Mouse (Mus musculus) kidney, postnatal 0 days (tissue): Measurements from ENCODE around the gene Msh4. TPM values are rescaled to one million over a fixed set of nuclear protein-coding genes. Genes with fewer than 3 reads are reported as not detected.

Source experiments
- ATAC-seq: fragments of 200-750 bp; cut with Nextera tagmentation; replicated peaks from 2 replicates; pipeline ENCODE4 v1.8.0; 2017; ENCODE audit warnings: low read depth, moderate number of reproducible peaks, moderate TSS enrichment, moderate library complexity; ENCODE audit not compliant: low FRiP score
- DNase-seq: peaks from one replicate; pipeline ENCODE4 v3.0.0-alpha.2; 2016; ENCODE audit warnings: low spot score
- H3K27ac ChIP-seq: fragments of 300-500 bp; sonication (generic); 2 replicates; pipeline ENCODE4 v1.5.1; 2014; ENCODE audit warnings: mild to moderate bottlenecking
- H3K27me3 ChIP-seq: fragments of 300-500 bp; sonication (generic); 2 replicates; pipeline ENCODE4 v1.6.1; 2014; ENCODE audit warnings: low read length, mixed read lengths; ENCODE audit not compliant: insufficient read depth
- H3K36me3 ChIP-seq: fragments of 300-500 bp; sonication (generic); 2 replicates; pipeline ENCODE4 v1.6.1; 2014; ENCODE audit warnings: low read length, mixed read lengths; ENCODE audit not compliant: insufficient read depth
- H3K4me1 ChIP-seq: fragments of 300-500 bp; sonication (generic); replicated peaks from 2 replicates; pipeline ENCODE4 v1.6.1; 2014; ENCODE audit warnings: antibody characterized with exemption, low read length, mixed read lengths; ENCODE audit not compliant: insufficient read depth
- H3K4me2 ChIP-seq: fragments of 300-500 bp; sonication (generic); 2 replicates; pipeline ENCODE4 v1.6.1; 2014; ENCODE audit warnings: mild to moderate bottlenecking, low read length, moderate library complexity, mixed read lengths
- H3K4me3 ChIP-seq: fragments of 300-500 bp; sonication (generic); replicated peaks from 2 replicates; pipeline ENCODE4 v1.5.1; 2014; ENCODE audit warnings: low read depth, low read length
- H3K9ac ChIP-seq: fragments of 300-500 bp; sonication (generic); 2 replicates; pipeline ENCODE4 v1.6.1; 2014; ENCODE audit warnings: low read depth, low read length
- H3K9me3 ChIP-seq: fragments of 300-500 bp; sonication (generic); replicated peaks from 2 replicates; pipeline ENCODE4 v1.6.1; 2016; ENCODE audit warnings: low read length, inconsistent platforms, mixed read lengths
- CTCF ChIP-seq: IDR thresholded peaks from 2 replicates; pipeline ENCODE4 v1.5.1; 2016; ENCODE audit warnings: antibody characterized with exemption, low read depth, mild to moderate bottlenecking, moderate library complexity
- WGBS: fragments of 180-500 bp; shearing (Covaris S2); extraction: QIAGEN DNeasy Blood & Tissue Kit; methylation state at CpG from one replicate; pipeline ENCODE4 v1.1.7; 2014; 5-methylcytosine and 5-hydroxymethylcytosine counted together
- polyA plus RNA-seq: library from polyadenylated mRNA; unstranded; fragments of >200 nt; fragmentation: Nextera tagmentation; extraction: Ambion mirVana; gene quantifications from 2 replicates; pipeline ENCODE4 v1.2.1, GENCODE M21; 2015

Msh4 gene
- 0.08 and 0.09 TPM in 2 replicates for polyA plus RNA-seq

- Histone ChIP-seq H3K4me3 (no peak within 1 kb of the TSS), H3K9ac (no peak within 1 kb of the TSS), H3K27ac (no peak within 1 kb of the TSS), H3K27me3 (no peaks in the 10 kb centered on the region), H3K9me3 (no peaks in the 10 kb centered on the region), H3K36me3 (peaks cover 52% of the 10 kb centered on the region), H3K4me2 (no peak within 1 kb of the TSS), H3K4me1 (peaks cover 7% of the 10 kb centered on the region; the same call in 1 of the 2 replicates)
- 0 out of 2 replicates have a peak, but pooled peaks have one; percentile 2 for ATAC-seq
- 84% methylated on average over 9 of the region's 9 CpGs for WGBS
- TF ChIP-seq CTCF, result no peak
- DNase-seq, result no peak
Measured at GRCm38 (mm10) chr3:153906136-153906871, at the start of gene Msh4. TSS of gene Msh4 (minus strand) at chr3:153906138.

- no peak for DNase-seq
- WGBS, result 60% methylated on average over 2 of the region's 2 CpGs
- no peak overlapping the region for H3K4me2 ChIP-seq
- no peak overlapping the region for H3K9ac ChIP-seq
- no peaks in the 10 kb centered on the region for H3K36me3 ChIP-seq
- ATAC-seq, result no peak
- no peaks in the 10 kb centered on the region for H3K4me1 ChIP-seq
- no peak overlapping the region for H3K4me3 ChIP-seq
- H3K27ac ChIP-seq, result no peak overlapping the region
- TF ChIP-seq CTCF, result no peak
- no peaks in the 10 kb centered on the region for H3K27me3 ChIP-seq
- H3K9me3 ChIP-seq, result no peaks in the 10 kb centered on the region
Measured at GRCm38 (mm10) chr3:153948176-153948575, 42.2 kb upstream of the Msh4 start.

DNA sequence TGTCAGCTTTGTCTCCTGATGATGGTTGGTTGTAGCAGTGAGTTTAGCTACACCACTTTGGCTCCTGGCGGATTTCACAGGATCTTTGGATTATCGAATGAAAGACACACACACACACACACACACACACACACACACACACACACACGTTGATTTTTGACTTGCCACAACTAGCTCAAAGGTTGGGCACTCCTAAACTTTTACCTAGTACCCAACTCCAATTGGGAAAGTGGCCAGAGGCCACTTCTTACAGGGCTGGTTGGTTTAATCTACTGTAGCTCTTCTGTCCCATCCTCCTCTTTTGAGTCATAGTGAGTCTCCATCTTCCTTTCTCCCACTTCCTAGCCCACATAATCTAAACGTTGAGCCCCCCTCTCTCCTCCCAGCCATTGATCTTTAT, 41.3 kb upstream of the Msh4 start:
- Histone ChIP-seq H3K9me3 (no peaks in the 10 kb centered on the region), H3K9ac (no peak overlapping the region), H3K27me3 (no peaks in the 10 kb centered on the region), H3K36me3 (no peaks in the 10 kb centered on the region), H3K4me1 (no peaks in the 10 kb centered on the region; the same call in 1 of the 2 replicates), H3K4me2 (no peak overlapping the region), H3K4me3 (no peak overlapping the region), H3K27ac (no peak overlapping the region)
- WGBS, result 85% methylated on average over 4 of the region's 4 CpGs
- ATAC-seq (no peak), DNase-seq (no peak)
- no peak for TF ChIP-seq CTCF

DNA sequence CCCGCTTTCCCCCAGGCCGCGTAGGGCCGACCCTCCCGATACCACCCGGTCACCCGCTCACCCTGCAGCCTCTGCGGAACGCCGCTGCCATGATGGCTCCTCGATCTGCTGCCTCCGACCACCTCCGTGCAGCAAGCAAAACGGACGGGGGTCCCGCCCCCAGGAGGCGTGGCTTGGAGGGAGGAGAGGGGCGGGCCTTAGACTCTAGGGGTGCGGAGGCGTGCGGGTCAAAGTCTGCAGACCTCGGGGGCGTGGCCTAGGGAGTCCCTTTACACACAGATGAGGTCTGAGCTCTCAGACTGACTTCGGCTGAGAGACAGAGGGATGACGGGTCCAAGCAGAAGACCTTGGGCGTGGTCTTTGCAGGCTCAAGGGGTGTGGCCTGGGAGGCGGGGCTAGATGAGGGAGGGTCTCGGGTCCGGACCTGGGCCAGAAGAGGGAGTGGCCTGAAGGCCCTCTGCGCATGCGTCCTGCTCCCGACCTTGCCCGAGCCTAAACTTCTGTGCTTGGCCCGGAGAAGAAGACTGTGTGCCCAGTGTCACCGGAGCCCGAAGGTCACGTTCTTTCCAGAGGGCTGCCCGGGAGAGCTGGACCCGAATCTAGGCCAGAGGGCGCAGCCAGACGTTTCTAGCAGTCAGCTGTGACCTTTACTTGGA, 38.5 kb upstream of the Msh4 start, which contains the start of gene Acadm:
TSS of gene Acadm (minus strand) at position 298 of the 656 bp plus-strand sequence.
- H3K4me3 ChIP-seq, result peak within 1 kb of the TSS; percentile 86
- H3K27me3 ChIP-seq, result no peaks in the 10 kb centered on the region
- 0 out of 2 replicates have a peak, but pooled peaks have one; percentile 3 for TF ChIP-seq CTCF
- peak; percentile 98 for DNase-seq
- no peaks in the 10 kb centered on the region for H3K9me3 ChIP-seq
- H3K4me1 ChIP-seq, result no peaks in the 10 kb centered on the region; the same call in 1 of the 2 replicates
- H3K9ac ChIP-seq, result peak within 1 kb of the TSS; percentile 77
- ATAC-seq, result peak; percentile 98
- H3K36me3 ChIP-seq, result peaks cover 6% of the 10 kb centered on the region; the same call in 1 of the 2 replicates
- H3K27ac ChIP-seq, result peak within 1 kb of the TSS; percentile 94
- WGBS, result under 1% methylated on average over 41 of the region's 41 CpGs
- H3K4me2 ChIP-seq, result peak within 1 kb of the TSS; percentile 80

GRCm38 (mm10) chr3:153943901-153944334, 38.0 kb upstream of the Msh4 start:
- DNase-seq (peak; percentile 59), ATAC-seq (peak; percentile 27; the same call in 1 of the 2 replicates)
- peak overlapping the region; percentile 80 for H3K4me2 ChIP-seq
- under 1% methylated on average over 19 of the region's 19 CpGs for WGBS
- peak overlapping the region; percentile 86 for H3K4me3 ChIP-seq
- no peak for TF ChIP-seq CTCF
- no peaks in the 10 kb centered on the region for H3K9me3 ChIP-seq
- no peaks in the 10 kb centered on the region; the same call in 1 of the 2 replicates for H3K4me1 ChIP-seq
- H3K9ac ChIP-seq, result peak overlapping the region; percentile 77
- H3K27me3 ChIP-seq, result no peaks in the 10 kb centered on the region
- peak overlapping the region; percentile 94 for H3K27ac ChIP-seq
- peaks cover 8% of the 10 kb centered on the region for H3K36me3 ChIP-seq

DNA sequence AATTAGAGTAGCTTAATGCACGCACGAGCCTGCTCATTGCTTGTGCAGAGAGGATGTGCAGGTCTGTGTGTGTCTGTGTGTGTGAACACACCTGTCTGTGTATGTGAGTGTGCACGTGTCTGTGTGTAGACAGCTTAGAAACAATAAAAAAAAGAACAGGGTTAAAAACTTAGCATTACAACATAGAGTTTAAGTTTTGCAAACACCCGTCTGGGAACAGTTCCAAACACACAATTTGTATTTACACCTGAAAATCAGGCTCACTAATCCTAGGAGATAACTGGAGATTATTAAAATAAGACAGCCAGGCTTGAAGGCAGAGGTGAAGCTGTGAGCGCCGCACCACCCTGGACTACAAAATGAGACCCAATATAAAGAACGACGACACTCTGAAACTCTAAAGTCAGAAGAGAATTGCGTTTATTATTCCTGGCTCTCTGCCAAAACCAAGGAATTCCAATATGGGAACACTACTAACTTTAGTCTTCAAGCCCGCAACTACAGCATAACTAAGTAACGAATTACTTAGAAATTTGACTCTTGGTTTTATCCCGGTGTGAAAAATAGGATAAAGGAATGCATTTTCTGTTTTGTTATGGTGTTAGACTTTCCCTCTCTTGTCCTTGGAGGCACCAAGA, 37.2 kb upstream of the Msh4 start:
- H3K36me3 ChIP-seq, result peaks cover 12% of the 10 kb centered on the region
- H3K27ac ChIP-seq, result peak overlapping the region; percentile 94
- ATAC-seq, result no peak
- H3K4me3 ChIP-seq, result peak overlapping the region; percentile 86
- 19% methylated on average over 12 of the region's 12 CpGs for WGBS
- no peaks in the 10 kb centered on the region for H3K9me3 ChIP-seq
- H3K9ac ChIP-seq, result peak overlapping the region; percentile 77
- H3K4me1 ChIP-seq, result no peaks in the 10 kb centered on the region; the same call in 1 of the 2 replicates
- DNase-seq, result peak; percentile 71
- TF ChIP-seq CTCF, result no peak
- peak overlapping the region; percentile 80 for H3K4me2 ChIP-seq
- no peaks in the 10 kb centered on the region for H3K27me3 ChIP-seq
